Mouse (Mus musculus) heart, adult 2 months (tissue): ENCODE results near the gene Prdm12. TPM values are rescaled to one million over a fixed set of nuclear protein-coding genes. Genes with fewer than 3 reads are reported as not detected.

ENCODE experiments used
- DNase-seq, 2 experiments: peaks; one replicate each; pipeline ENCODE4 v3.0.0; 2021
- H3K27ac ChIP-seq: fragments of 200-600 bp; 2 replicates; pipeline ENCODE4 v1.8.1; 2022
- H3K27me3 ChIP-seq: fragments of 200-500 bp; 2 replicates; pipeline ENCODE4 v1.6.1; 2012; ENCODE audit warnings: mild to moderate bottlenecking, low read length, inconsistent platforms, mixed read lengths; ENCODE audit not compliant: control insufficient read depth, insufficient read depth
- H3K36me3 ChIP-seq: fragments of 200-500 bp; 2 replicates; pipeline ENCODE4 v1.6.1; 2012; ENCODE audit warnings: low read length, inconsistent platforms; ENCODE audit not compliant: control insufficient read depth, insufficient read depth
- H3K4me1 ChIP-seq: fragments of 200-500 bp; 2 replicates; pipeline ENCODE4 v1.6.1; 2011; ENCODE audit warnings: low read length; ENCODE audit not compliant: control insufficient read depth, insufficient read depth
- H3K4me3 ChIP-seq: fragments of 200-600 bp; 2 replicates; pipeline ENCODE4 v1.8.1; 2022
- H3K79me2 ChIP-seq: fragments of 200-500 bp; replicated peaks from 2 replicates; pipeline ENCODE4 v1.6.1; 2012; ENCODE audit warnings: mild to moderate bottlenecking, inconsistent platforms, low read length, moderate library complexity, mixed read lengths; ENCODE audit not compliant: control insufficient read depth, insufficient read depth
- H3K9ac ChIP-seq: fragments of 200-500 bp; 2 replicates; pipeline ENCODE4 v1.6.1; 2012; ENCODE audit warnings: low read depth, mild to moderate bottlenecking, control low read depth, inconsistent platforms, low read length, mixed read lengths
- CTCF ChIP-seq: fragments of 200-600 bp; IDR thresholded peaks from 2 replicates; pipeline ENCODE4 v1.8.1; 2022; ENCODE audit warnings: antibody characterized with exemption, mild to moderate bottlenecking, moderate library complexity
- EP300 ChIP-seq: fragments of 200-500 bp; IDR thresholded peaks from 2 replicates; pipeline ENCODE4 v1.6.1; 2011; ENCODE audit warnings: low read depth, low read length, control low read depth; ENCODE audit not compliant: insufficient read depth
- POLR2A ChIP-seq: fragments of 200-500 bp; IDR thresholded peaks from 2 replicates; pipeline ENCODE4 v1.6.1; 2011; ENCODE audit warnings: mild to moderate bottlenecking, low read depth, low read length, control low read depth; ENCODE audit not compliant: insufficient read depth
- WGBS: fragments of 180-500 bp; shearing (Covaris S2); methylation state at CpG from one replicate; pipeline ENCODE4 v1.1.7; 2018; 5-methylcytosine and 5-hydroxymethylcytosine counted together
- intact Hi-C: fragments of 180-260 bp; cut with DNase I; formaldehyde crosslinking; loops from one replicate; pipeline ENCODE4 v1.15.1; 2025
- polyA plus RNA-seq: library from polyadenylated mRNA; depleted of rRNA; stranded (reverse); fragments of >200 nt; gene quantifications from 2 replicates; pipeline ENCODE4 v1.2.3, GENCODE M21; 2012
- total RNA-seq, 2 experiments: library from RNA; stranded (reverse); gene quantifications; 2 replicates each; pipeline ENCODE4 v1.2.3; 2021

Gene Prdm12
- total and polyA plus RNA-seq, 3 experiments, result not detected

DNA sequence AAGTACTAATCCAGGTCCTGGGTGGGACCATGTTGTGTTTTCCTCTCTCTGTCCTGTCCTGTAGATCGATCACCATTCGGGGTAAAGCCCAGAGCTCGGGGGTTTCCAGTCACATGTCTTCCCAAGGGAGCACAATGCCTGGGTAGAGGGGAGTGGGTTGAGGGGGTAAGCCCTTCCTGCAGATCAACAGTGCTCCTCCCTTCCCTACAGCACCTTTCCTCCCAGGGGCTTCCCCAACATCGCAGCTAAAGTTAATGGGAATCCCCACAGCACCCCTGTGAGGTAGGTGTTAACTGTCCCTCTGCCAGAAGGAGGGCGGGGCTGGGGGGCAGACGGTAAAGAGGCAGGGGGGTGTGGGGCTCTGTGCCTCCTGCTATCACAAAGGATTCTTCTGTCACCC lies 27.2 kb upstream of the Prdm12 start:
- intact Hi-C loops, result no loop called here
- Histone ChIP-seq H3K36me3 (no peaks in the 10 kb centered on the region), H3K4me3 (no peak overlapping the region), H3K9ac (no peak overlapping the region), H3K27me3 (no peaks in the 10 kb centered on the region), H3K79me2 (no peaks in the 10 kb centered on the region), H3K4me1 (no peaks in the 10 kb centered on the region), H3K27ac (no peak overlapping the region)
- DNase-seq, result no peak
- 71% methylated on average over 6 of the region's 6 CpGs for WGBS
- TF ChIP-seq POLR2A, result no peak
- TF ChIP-seq CTCF, result no peak
- no peak for TF ChIP-seq EP300

DNA sequence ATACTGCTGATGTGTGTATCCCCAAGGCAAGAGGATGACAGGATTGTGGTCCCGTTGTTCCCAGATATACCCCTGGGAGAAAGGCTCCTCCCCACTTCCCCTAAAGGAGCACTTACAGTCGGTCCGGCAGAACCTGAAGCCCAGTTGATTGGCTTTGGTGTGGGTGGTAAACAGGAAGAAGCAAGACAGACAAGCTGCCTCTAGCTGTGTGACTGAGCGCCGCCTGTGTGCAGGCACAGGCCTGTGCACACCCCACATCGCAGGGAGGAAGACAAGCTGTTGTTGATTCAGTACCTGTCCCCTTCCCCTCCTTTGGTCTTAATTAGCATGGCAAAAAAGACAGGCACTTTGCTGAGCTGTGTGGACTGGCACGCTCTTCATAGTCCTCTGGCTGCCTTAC lies 26.1 kb upstream of the Prdm12 start:
- no peak for DNase-seq
- Histone ChIP-seq H3K36me3 (no peaks in the 10 kb centered on the region), H3K79me2 (no peaks in the 10 kb centered on the region), H3K27me3 (no peaks in the 10 kb centered on the region), H3K9ac (no peak overlapping the region), H3K27ac (no peak overlapping the region), H3K4me1 (no peaks in the 10 kb centered on the region), H3K4me3 (no peak overlapping the region)
- intact Hi-C loops, result no loop called here
- 64% methylated on average over 7 of the region's 7 CpGs for WGBS
- no peak for TF ChIP-seq POLR2A
- no peak for TF ChIP-seq EP300
- no peak for TF ChIP-seq CTCF

DNA sequence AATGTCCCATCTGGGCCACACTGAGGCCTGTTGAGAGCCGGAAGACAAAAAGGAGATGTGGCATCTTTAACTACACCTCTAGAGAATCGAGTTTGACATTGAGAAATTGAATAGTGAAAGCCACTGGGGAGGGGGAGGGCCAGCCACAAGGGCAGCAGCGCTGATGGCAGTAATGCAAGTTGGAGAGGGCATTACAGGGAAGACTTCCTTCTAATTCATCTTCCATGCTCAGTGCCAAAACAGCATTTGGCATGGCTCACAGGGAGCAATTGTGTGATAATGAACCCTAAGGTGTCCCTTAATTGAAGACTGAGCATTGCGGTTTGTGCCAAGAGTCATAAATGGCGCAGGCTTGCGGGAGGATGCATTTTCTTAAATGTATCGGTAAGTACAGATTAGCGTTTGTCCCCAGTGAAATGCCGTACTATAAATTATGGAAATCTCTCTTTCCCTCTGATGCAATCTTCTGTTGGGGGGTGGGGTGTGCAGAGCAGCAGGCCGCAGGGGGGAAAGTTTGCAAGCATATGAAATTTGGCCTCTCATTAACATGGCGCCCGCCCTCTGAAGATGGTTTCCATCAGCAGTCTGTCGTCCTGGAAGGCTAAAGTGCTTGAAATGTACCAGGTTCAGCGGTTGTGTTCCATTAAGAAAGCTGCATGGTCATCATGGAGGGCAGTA lies 21.2 kb upstream of the Prdm12 start:
- TF ChIP-seq POLR2A (no peak), CTCF (no peak), EP300 (no peak)
- no peaks in the 10 kb centered on the region for H3K36me3 ChIP-seq
- H3K4me1 ChIP-seq, result no peaks in the 10 kb centered on the region
- no peak overlapping the region for H3K9ac ChIP-seq
- WGBS, result 90% methylated on average over 14 of the region's 14 CpGs
- intact Hi-C loops, result no loop called here
- no peaks in the 10 kb centered on the region for H3K27me3 ChIP-seq
- H3K27ac ChIP-seq, result no peak overlapping the region
- no peaks in the 10 kb centered on the region for H3K79me2 ChIP-seq
- H3K4me3 ChIP-seq, result no peak overlapping the region
- no peak for DNase-seq

DNA sequence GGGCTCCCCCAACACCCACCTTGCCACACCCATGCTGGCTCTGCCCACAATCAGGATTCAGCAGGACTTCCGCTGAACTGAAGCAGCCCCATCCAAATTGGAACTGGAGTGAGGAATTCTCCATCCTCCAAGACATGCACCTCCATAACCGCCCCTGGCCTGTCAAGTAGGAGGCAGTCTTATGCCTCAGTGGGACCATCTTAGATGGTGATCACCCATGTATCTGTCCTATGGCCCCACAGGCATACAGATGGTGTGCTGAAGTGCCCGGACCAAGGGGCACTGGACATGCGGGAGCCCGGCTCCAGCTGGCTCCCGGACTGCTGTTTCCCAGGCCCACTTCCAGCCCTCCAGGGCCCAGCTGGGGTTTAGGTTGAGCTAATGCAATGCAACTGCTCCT lies 20.6 kb upstream of the Prdm12 start:
- WGBS, result 89% methylated on average over 6 of the region's 6 CpGs
- H3K79me2 ChIP-seq, result no peaks in the 10 kb centered on the region
- no peak overlapping the region for H3K9ac ChIP-seq
- H3K36me3 ChIP-seq, result no peaks in the 10 kb centered on the region
- H3K4me3 ChIP-seq, result no peak overlapping the region
- no peak overlapping the region for H3K27ac ChIP-seq
- DNase-seq, result no peak
- H3K4me1 ChIP-seq, result no peaks in the 10 kb centered on the region
- TF ChIP-seq POLR2A (no peak), EP300 (no peak), CTCF (no peak)
- intact Hi-C loops, result no loop called here
- H3K27me3 ChIP-seq, result no peaks in the 10 kb centered on the region

DNA sequence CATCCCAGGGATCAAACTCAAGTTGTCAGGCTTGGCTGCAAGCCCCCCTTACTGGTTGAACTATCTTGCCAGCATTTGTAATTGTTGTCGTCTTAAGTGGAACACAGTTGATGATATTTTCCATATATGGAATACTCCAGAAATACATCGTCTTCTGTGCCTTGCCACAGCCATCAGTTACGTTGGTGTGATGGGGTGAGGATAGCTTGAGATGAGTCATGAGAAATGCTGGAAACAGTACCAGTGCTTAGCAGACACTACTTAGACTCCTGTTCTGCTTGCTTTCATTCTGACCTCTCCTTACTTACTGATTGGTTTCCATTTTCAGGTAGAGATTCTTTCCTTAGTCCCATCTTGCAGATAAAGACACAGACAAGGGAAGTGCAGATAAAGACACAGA lies 6.3 kb upstream of the Prdm12 start:
- Histone ChIP-seq H3K27me3 (peaks cover 38% of the 10 kb centered on the region), H3K9ac (no peak overlapping the region), H3K27ac (no peak overlapping the region), H3K79me2 (no peaks in the 10 kb centered on the region), H3K36me3 (no peaks in the 10 kb centered on the region), H3K4me3 (no peak overlapping the region), H3K4me1 (no peaks in the 10 kb centered on the region)
- intact Hi-C loops, result no loop called here
- no peak for TF ChIP-seq POLR2A
- no peak for TF ChIP-seq CTCF
- no peak for TF ChIP-seq EP300
- no peak for DNase-seq
- 25% methylated on average over 3 of the region's 3 CpGs for WGBS

DNA sequence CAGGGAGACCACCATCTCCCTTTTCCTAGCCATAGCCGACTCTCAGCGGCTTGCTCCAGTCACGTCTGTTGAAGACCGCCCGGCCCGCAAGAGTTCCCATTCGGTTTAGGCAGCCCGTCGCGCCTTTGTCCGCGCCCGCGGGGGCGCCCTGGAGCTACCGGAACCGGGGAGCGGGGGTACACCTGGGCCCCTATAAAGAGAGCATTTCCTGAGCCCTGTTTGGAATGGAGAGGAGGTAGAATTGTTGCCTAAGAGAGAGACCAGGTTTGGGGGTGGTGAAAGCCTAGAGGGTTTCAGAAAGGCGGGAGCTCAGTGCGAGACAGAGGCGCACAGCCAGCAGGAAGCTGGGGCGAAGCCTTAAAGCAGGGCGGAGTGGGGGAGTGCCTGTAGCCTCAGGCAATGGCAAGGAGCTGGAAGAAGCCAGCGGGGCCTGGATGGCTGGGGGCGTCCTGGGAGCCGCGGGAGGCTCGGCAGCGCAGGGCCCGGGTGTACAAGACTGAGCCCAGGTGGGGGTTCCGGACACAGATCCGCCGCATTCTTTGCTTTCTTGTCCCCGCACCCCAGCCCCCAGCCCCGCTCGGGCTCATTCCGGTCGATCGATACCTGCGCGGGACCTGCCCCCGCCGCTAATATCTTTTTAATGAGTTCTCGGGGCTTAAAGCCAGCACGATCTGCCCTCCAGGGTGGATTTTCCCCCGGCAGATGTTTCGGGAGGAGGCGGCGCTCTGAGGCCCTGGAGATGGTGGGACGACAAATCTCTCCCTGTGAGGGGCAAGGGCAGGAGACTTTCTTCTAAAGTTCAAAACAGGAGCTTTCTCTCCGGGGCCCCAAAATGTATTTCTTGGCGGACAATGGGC lies 4.3 kb upstream of the Prdm12 start:
- Histone ChIP-seq H3K27ac (no peak overlapping the region), H3K4me1 (no peaks in the 10 kb centered on the region), H3K4me3 (no peak overlapping the region), H3K9ac (no peak overlapping the region), H3K36me3 (no peaks in the 10 kb centered on the region), H3K79me2 (no peaks in the 10 kb centered on the region), H3K27me3 (peaks cover 52% of the 10 kb centered on the region)
- 2% methylated on average over 52 of the region's 52 CpGs for WGBS
- no peak for TF ChIP-seq EP300
- no peak for TF ChIP-seq CTCF
- no peak for TF ChIP-seq POLR2A
- DNase-seq, result no peak
- intact Hi-C loops, result no loop called here
